Mouse (Mus musculus) forebrain, embryonic 12.5 days (tissue): ENCODE results near the gene Adcy9. TPM values are rescaled to one million over a fixed set of nuclear protein-coding genes. Genes with fewer than 3 reads are reported as not detected.

Source experiments
- ATAC-seq: fragments of 200-750 bp; cut with Nextera tagmentation; 2 replicates; pipeline ENCODE4 v1.8.0; 2017; ENCODE audit warnings: moderate TSS enrichment; ENCODE audit not compliant: low FRiP score
- H3K27ac ChIP-seq: fragments of 300-500 bp; sonication (generic); 2 replicates; pipeline ENCODE4 v1.5.1; 2016; ENCODE audit warnings: mild to moderate bottlenecking
- H3K27me3 ChIP-seq: fragments of 300-500 bp; sonication (generic); 2 replicates; pipeline ENCODE4 v1.6.1; 2016; ENCODE audit warnings: mild to moderate bottlenecking
- H3K36me3 ChIP-seq: fragments of 300-500 bp; sonication (generic); replicated peaks from 2 replicates; pipeline ENCODE4 v1.6.1; 2016; ENCODE audit warnings: mild to moderate bottlenecking
- H3K4me1 ChIP-seq: fragments of 300-500 bp; sonication (generic); 2 replicates; pipeline ENCODE4 v1.6.1; 2016
- H3K4me2 ChIP-seq: fragments of 300-500 bp; sonication (generic); 2 replicates; pipeline ENCODE4 v1.6.1; 2016; ENCODE audit warnings: mild to moderate bottlenecking, moderate library complexity
- H3K4me3 ChIP-seq: fragments of 300-500 bp; sonication (generic); replicated peaks from 2 replicates; pipeline ENCODE4 v1.5.1; 2016; ENCODE audit warnings: mild to moderate bottlenecking
- H3K9ac ChIP-seq: fragments of 300-500 bp; sonication (generic); 2 replicates; pipeline ENCODE4 v1.6.1; 2016; ENCODE audit warnings: mild to moderate bottlenecking
- H3K9me3 ChIP-seq: fragments of 300-500 bp; sonication (generic); 2 replicates; pipeline ENCODE4 v1.6.1; 2016
- WGBS: fragments of 180-500 bp; shearing (Covaris S2); methylation state at CpG from one replicate; pipeline ENCODE4 v1.1.7; 2016; 5-methylcytosine and 5-hydroxymethylcytosine counted together
- polyA plus RNA-seq: library from polyadenylated mRNA; unstranded; fragments of >200 nt; fragmentation: Nextera tagmentation; extraction: Ambion mirVana; gene quantifications from 2 replicates; pipeline ENCODE4 v1.2.1, GENCODE M21; 2016

The Adcy9 gene
- polyA plus RNA-seq, 1 experiment from 2014 or later = 1.4 TPM

GRCm38 (mm10) chr16:4303554-4303953 is 116.7 kb downstream of the Adcy9 start:
- no peak overlapping the region for H3K4me3 ChIP-seq
- WGBS = 82% methylated on average over 5 of the region's 5 CpGs

DNA sequence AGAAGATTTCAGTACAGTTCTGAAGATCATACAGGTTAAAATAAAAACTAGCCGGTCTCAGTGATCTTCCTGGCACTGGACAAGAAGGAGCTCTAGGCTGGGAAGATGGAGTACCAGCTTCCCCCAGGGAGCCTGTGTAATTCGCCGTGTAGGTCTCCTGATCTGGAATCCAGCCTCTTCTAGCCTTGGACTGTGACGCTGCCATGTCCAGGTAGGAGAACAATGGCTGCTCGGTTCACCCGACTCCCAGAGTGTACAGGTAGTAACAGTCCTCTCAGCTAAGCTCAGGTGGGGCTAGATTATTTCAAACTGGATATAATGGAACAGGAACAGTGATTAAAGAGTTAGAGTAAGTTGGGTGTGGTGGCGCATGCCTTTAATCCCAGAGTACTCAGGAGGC is 120.0 kb downstream of the Adcy9 start:
- Histone ChIP-seq H3K9me3 (no peaks in the 10 kb centered on the region), H3K4me1 (no peaks in the 10 kb centered on the region), H3K4me3 (no peak overlapping the region), H3K27me3 (no peaks in the 10 kb centered on the region), H3K27ac (no peak overlapping the region), H3K9ac (no peak overlapping the region), H3K36me3 (no peaks in the 10 kb centered on the region), H3K4me2 (no peak overlapping the region)
- 90% methylated on average over 7 of the region's 7 CpGs for WGBS
- no peak for ATAC-seq

More at GRCm38 (mm10) chr16:4303554-4303953, 116.7 kb downstream of the Adcy9 start:
- H3K4me2 ChIP-seq = no peak overlapping the region
- no peaks in the 10 kb centered on the region for H3K36me3 ChIP-seq
- H3K4me1 ChIP-seq = no peaks in the 10 kb centered on the region
- H3K27ac ChIP-seq = no peak overlapping the region
- ATAC-seq = no peak
- H3K9ac ChIP-seq = no peak overlapping the region
- H3K27me3 ChIP-seq = no peaks in the 10 kb centered on the region
- no peaks in the 10 kb centered on the region for H3K9me3 ChIP-seq

DNA sequence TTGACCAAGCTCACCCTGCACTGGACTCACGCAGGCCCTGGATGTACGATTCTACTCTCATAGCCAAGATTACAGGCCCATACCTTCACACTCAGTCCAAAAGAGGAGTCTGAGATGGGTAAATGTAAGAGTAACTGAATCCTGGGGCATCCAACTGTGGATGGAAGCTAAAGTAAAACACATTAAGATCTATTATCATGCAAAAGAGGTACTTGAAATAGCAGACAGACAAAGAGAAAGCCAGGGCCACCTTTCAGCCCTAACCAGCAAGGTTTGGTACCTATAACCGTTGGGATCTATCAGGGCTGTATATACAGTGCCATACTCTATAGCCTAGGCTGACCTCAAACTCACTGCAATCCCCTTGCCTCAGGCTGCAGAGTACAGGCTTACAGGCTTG is 127.0 kb downstream of the Adcy9 start:
- no peaks in the 10 kb centered on the region for H3K4me1 ChIP-seq
- no peaks in the 10 kb centered on the region for H3K36me3 ChIP-seq
- no peak overlapping the region for H3K27ac ChIP-seq
- whole genome bisulfite sequencing = 83% methylated on average over 3 of the region's 3 CpGs
- ATAC-seq = no peak
- H3K4me3 ChIP-seq = no peak overlapping the region
- H3K4me2 ChIP-seq = no peak overlapping the region
- H3K27me3 ChIP-seq = no peaks in the 10 kb centered on the region
- no peaks in the 10 kb centered on the region for H3K9me3 ChIP-seq
- no peak overlapping the region for H3K9ac ChIP-seq

DNA sequence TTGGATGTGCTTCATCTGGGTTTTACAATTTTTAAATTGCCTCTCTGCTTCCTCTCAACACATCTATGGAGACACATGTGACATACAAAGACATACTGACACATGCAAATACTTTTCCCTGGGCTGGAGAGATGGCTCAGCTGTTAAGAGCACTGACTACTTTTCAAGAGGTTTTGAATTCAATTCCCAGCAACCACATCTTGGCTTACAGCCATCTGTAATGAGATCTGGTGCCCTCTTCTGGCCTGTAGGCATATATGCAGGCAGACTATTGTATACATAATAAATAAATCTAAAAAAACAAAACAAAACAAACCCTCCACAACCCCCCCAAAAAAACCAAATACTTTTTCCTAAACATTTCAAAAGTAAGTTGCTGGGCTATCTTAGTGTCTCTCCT is 130.8 kb downstream of the Adcy9 start:
- no peak overlapping the region for H3K4me3 ChIP-seq
- H3K27me3 ChIP-seq = no peaks in the 10 kb centered on the region
- H3K9ac ChIP-seq = no peak overlapping the region
- no peak for ATAC-seq
- no peak overlapping the region for H3K4me2 ChIP-seq
- H3K27ac ChIP-seq = no peak overlapping the region
- no peaks in the 10 kb centered on the region for H3K9me3 ChIP-seq
- no peaks in the 10 kb centered on the region; the same call in 1 of the 2 replicates for H3K36me3 ChIP-seq
- H3K4me1 ChIP-seq = no peaks in the 10 kb centered on the region

DNA sequence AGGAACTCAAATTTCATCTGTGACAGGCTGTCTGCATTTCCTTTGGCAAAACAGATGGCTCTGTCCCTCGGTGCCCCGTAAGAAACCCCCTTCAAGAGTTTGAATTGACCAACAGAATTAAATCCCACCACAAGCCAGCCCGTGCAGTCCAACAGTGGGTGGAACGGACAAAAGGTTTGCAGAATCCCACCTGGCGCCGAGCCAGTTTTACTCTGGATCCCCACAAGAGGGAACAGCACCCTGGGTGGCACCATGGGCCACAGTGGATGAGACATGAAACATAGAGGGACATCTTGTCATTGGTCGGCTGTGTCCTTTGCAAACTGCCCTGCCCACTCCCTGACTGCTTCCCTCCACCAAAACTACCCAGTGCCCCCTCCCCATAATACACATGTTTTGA is 133.7 kb downstream of the Adcy9 start:
- Histone ChIP-seq H3K4me2 (no peak overlapping the region), H3K9me3 (no peaks in the 10 kb centered on the region), H3K36me3 (no peaks in the 10 kb centered on the region; the same call in 1 of the 2 replicates), H3K4me1 (no peaks in the 10 kb centered on the region), H3K9ac (no peak overlapping the region), H3K27me3 (no peaks in the 10 kb centered on the region), H3K27ac (no peak overlapping the region), H3K4me3 (no peak overlapping the region)
- no peak for ATAC-seq
- WGBS = 81% methylated on average over 7 of the region's 7 CpGs

- H3K36me3 ChIP-seq = no peaks in the 10 kb centered on the region; the same call in 1 of the 2 replicates
- no peak overlapping the region for H3K27ac ChIP-seq
- 75% methylated on average over 5 of the region's 5 CpGs for WGBS
- no peak overlapping the region for H3K9ac ChIP-seq
- H3K4me1 ChIP-seq = no peaks in the 10 kb centered on the region
- no peak overlapping the region for H3K4me3 ChIP-seq
- H3K4me2 ChIP-seq = no peak overlapping the region
- ATAC-seq = no peak
- H3K27me3 ChIP-seq = no peaks in the 10 kb centered on the region
- H3K9me3 ChIP-seq = no peaks in the 10 kb centered on the region
Measured at GRCm38 (mm10) chr16:4285257-4285656, 135.0 kb downstream of the Adcy9 start.

DNA sequence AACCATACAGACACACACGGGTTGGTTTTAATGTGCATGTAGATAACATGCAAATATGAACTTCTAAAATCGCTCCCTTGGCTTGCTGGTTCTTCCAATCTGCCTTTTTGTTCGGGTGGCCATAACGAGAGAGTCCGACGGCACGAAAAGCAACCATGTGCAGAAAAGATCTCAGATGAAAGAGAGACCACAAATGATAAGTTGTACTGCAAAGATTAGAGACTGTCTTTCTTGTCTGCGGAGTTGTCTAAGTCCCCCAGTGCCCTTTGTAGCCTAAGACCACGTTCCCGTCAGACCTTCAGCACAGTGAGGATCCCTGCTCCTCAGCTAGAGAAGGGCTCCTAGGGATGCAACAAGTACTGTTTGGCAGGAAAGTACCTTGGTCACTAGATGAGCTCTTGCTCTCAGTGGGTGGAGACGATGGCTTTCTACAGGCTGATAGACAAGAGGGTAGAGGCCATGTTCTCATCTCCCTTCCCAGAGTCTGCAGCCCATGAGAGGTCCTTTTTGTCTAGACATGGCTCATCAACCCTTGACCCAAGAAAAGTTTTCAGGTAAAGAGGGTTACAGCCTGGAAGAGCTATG is 136.9 kb downstream of the Adcy9 start:
- WGBS = 87% methylated on average over 11 of the region's 11 CpGs
- H3K4me2 ChIP-seq = no peak overlapping the region

DNA sequence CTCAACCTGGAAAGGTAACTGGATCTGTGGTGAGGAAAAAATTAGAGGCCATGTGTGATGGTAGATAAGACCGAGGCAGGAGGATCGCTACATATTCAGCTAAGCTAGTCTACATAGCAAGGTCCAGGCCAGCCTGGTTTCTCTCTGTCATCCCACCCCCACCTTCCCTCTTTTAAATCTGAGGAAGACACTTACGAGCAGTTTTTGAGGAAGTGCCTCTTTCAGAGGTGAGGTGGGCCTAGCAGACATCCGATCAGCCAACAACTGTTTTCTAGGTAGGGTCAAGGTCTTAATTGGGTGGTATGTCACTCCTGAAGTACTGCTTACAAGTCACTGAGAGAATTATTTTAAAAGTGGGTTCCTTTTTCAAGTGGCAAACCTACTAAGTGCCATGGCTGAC is 138.8 kb downstream of the Adcy9 start:
- Histone ChIP-seq H3K4me1 (no peaks in the 10 kb centered on the region), H3K36me3 (no peaks in the 10 kb centered on the region), H3K9ac (no peak overlapping the region), H3K4me3 (no peak overlapping the region), H3K4me2 (no peak overlapping the region), H3K9me3 (no peaks in the 10 kb centered on the region), H3K27ac (no peak overlapping the region), H3K27me3 (no peaks in the 10 kb centered on the region)
- no peak for ATAC-seq
- WGBS = 84% methylated on average over 4 of the region's 4 CpGs

More for the DNA sequence above, 136.9 kb downstream of the Adcy9 start:
- H3K4me3 ChIP-seq = no peak overlapping the region
- no peaks in the 10 kb centered on the region for H3K27me3 ChIP-seq
- no peaks in the 10 kb centered on the region; the same call in 1 of the 2 replicates for H3K36me3 ChIP-seq
- H3K27ac ChIP-seq = no peak overlapping the region
- no peak overlapping the region for H3K9ac ChIP-seq
- no peak for ATAC-seq
- no peaks in the 10 kb centered on the region for H3K4me1 ChIP-seq
- H3K9me3 ChIP-seq = no peaks in the 10 kb centered on the region

DNA sequence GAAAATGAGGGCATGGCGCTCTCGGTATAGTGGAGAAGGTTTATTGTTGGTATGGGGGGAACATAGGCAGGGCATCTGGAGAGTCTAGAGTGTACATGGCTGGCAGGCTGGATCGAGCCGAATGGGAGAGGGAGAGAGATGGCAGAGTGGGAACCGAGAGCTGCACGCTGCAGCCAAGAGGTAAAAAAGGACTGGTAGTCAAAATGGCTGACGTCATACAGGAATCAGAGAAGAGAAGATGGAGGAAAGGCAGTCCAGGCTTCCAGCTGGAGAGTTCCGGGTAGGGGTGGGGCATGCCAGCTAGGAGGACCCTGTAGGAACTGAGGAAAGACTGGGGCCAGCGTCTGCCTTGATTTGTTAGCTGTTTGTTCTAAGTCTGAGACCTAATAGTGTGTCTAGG is 139.3 kb downstream of the Adcy9 start:
- ATAC-seq = no peak
- WGBS = 86% methylated on average over 9 of the region's 9 CpGs
- H3K4me1 ChIP-seq = no peaks in the 10 kb centered on the region
- no peak overlapping the region for H3K27ac ChIP-seq
- no peaks in the 10 kb centered on the region for H3K9me3 ChIP-seq
- no peaks in the 10 kb centered on the region for H3K27me3 ChIP-seq
- no peaks in the 10 kb centered on the region for H3K36me3 ChIP-seq
- no peak overlapping the region for H3K4me3 ChIP-seq
- no peak overlapping the region for H3K4me2 ChIP-seq
- no peak overlapping the region for H3K9ac ChIP-seq

- 75% methylated on average over 3 of the region's 3 CpGs for WGBS
Measured at GRCm38 (mm10) chr16:4279601-4280000, 140.7 kb downstream of the Adcy9 start.

DNA sequence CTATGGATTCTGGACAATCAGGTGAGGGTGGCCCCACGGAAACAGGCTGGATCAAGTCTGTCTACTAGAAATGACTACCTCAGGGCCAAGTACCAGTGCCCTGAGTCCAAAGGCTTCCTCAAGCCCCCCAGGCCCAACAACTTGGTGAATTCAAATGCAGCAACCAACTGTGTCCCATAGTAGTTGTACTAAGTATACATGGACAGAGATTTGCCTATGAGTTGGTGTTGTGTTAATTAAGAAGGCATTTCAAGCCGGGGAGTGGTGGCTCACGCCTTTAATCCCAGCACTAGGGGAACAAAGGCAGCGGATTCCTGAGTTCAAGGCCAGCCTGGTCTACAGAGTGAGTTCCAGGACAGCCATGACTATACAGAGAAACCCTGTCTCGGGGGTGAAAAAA is 143.7 kb downstream of the Adcy9 start:
- H3K9me3 ChIP-seq = no peaks in the 10 kb centered on the region
- no peak overlapping the region for H3K9ac ChIP-seq
- H3K27me3 ChIP-seq = no peaks in the 10 kb centered on the region
- H3K36me3 ChIP-seq = no peaks in the 10 kb centered on the region
- H3K27ac ChIP-seq = no peak overlapping the region
- no peak overlapping the region for H3K4me3 ChIP-seq
- no peak for ATAC-seq
- whole genome bisulfite sequencing = 80% methylated on average over 5 of the region's 5 CpGs
- no peaks in the 10 kb centered on the region; the same call in 1 of the 2 replicates for H3K4me1 ChIP-seq
- no peak overlapping the region for H3K4me2 ChIP-seq

More at GRCm38 (mm10) chr16:4279601-4280000, 140.7 kb downstream of the Adcy9 start:
- H3K36me3 ChIP-seq = no peaks in the 10 kb centered on the region
- H3K4me2 ChIP-seq = no peak overlapping the region
- H3K27me3 ChIP-seq = no peaks in the 10 kb centered on the region
- H3K4me3 ChIP-seq = no peak overlapping the region
- no peak for ATAC-seq
- H3K9me3 ChIP-seq = no peaks in the 10 kb centered on the region
- H3K4me1 ChIP-seq = no peaks in the 10 kb centered on the region
- H3K27ac ChIP-seq = no peak overlapping the region
- no peak overlapping the region for H3K9ac ChIP-seq

DNA sequence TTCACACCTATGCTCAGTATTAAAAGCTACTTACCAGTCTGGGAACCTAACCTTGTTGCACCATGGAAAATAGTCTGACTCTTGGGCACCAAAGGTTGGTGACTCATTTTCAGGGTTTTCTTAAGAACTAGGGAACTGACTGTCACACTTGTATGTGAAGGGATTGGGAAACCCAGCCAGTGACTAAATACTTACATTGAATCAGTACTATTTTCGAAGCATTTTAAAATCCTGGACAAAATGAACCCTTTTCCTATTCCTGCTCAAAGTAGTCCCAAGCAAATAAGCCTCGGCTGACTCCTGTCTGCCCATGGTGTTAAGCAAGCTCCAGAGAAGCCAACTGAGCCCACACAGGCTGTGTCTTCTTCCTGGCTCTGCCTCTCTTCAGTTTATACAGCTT is 144.1 kb downstream of the Adcy9 start:
- 76% methylated on average over 2 of the region's 2 CpGs for WGBS
- ATAC-seq = no peak
- H3K4me2 ChIP-seq = no peak overlapping the region
- H3K27me3 ChIP-seq = no peaks in the 10 kb centered on the region; the same call in 1 of the 2 replicates
- no peak overlapping the region for H3K9ac ChIP-seq
- H3K4me3 ChIP-seq = no peak overlapping the region
- H3K27ac ChIP-seq = no peak overlapping the region
- peaks cover under 1% of the 10 kb centered on the region; the same call in 1 of the 2 replicates for H3K4me1 ChIP-seq
- H3K9me3 ChIP-seq = no peaks in the 10 kb centered on the region
- no peaks in the 10 kb centered on the region for H3K36me3 ChIP-seq

DNA sequence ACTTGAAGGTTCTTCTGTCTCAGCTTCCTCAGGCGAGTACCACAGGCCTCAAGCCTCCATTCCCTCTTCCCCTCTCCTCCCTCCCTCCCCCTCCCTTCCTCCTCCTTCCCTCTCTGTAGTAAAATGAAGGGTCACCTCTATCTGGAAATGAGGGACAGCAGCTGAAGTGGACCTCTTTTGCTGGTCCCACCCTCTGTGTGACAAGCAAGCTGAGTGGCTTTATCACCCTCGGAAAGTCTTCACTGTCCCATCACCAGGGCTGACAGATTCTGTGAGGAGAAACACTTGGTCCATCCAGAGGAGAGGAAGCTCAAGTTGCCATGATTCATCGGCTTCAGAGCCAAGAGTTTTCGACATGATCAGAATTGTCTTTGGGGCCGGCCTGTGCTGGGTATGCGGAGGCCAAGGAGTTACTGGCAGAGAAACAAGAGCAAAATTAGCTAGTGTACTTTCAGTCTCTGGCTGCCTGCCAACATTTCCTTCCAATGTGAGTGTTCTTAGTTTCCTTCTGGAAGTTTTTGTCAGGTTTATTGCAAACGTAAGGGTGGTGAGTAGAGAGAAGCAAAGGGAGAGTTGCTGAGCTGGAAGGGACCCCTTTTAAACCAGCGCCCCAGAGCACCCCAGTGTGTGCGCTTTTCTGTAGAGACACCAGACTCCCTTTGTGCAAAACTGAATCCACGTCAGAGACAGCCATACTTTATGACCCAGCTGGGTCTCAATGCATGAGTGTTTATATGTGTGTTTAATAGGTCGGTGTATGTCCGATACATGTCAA is 146.4 kb downstream of the Adcy9 start:
- no peak for ATAC-seq
- Histone ChIP-seq H3K27me3 (no peaks in the 10 kb centered on the region; the same call in 1 of the 2 replicates), H3K9me3 (no peaks in the 10 kb centered on the region), H3K4me2 (no peak overlapping the region), H3K4me1 (peaks cover 2% of the 10 kb centered on the region; the same call in 1 of the 2 replicates), H3K36me3 (no peaks in the 10 kb centered on the region), H3K9ac (no peak overlapping the region), H3K4me3 (no peak overlapping the region), H3K27ac (no peak overlapping the region)
- 76% methylated on average over 12 of the region's 12 CpGs for WGBS
